Mouse (Mus musculus) liver, embryonic 15.5 days (tissue): ENCODE results near the gene Tsen15. TPM values are rescaled to one million over a fixed set of nuclear protein-coding genes. Genes with fewer than 3 reads are reported as not detected.

Source experiments
- ATAC-seq: fragments of 200-750 bp; cut with Nextera tagmentation; 2 replicates; pipeline ENCODE4 v1.8.0; 2017; ENCODE audit warnings: moderate number of reproducible peaks, mild to moderate bottlenecking, moderate library complexity; ENCODE audit not compliant: insufficient read depth
- H3K27ac ChIP-seq: fragments of 300-500 bp; sonication (generic); replicated peaks from 2 replicates; pipeline ENCODE4 v1.5.1; 2015; ENCODE audit warnings: mild to moderate bottlenecking, inconsistent platforms
- H3K27me3 ChIP-seq: fragments of 300-500 bp; sonication (generic); 2 replicates; pipeline ENCODE4 v1.6.1; 2015; ENCODE audit warnings: mild to moderate bottlenecking, inconsistent platforms
- H3K36me3 ChIP-seq: fragments of 300-500 bp; sonication (generic); replicated peaks from 2 replicates; pipeline ENCODE4 v1.6.1; 2015; ENCODE audit warnings: moderate library complexity, mild to moderate bottlenecking, inconsistent platforms
- H3K4me1 ChIP-seq: fragments of 300-500 bp; sonication (generic); replicated peaks from 2 replicates; pipeline ENCODE4 v1.6.1; 2015; ENCODE audit warnings: inconsistent platforms
- H3K4me2 ChIP-seq: fragments of 300-500 bp; sonication (generic); 2 replicates; pipeline ENCODE4 v1.6.1; 2015; ENCODE audit warnings: moderate library complexity, mild to moderate bottlenecking, inconsistent platforms
- H3K4me3 ChIP-seq: fragments of 300-500 bp; sonication (generic); replicated peaks from 2 replicates; pipeline ENCODE4 v1.5.1; 2015; ENCODE audit warnings: mild to moderate bottlenecking, inconsistent platforms
- H3K9ac ChIP-seq: fragments of 300-500 bp; sonication (generic); 2 replicates; pipeline ENCODE4 v1.6.1; 2015; ENCODE audit warnings: moderate library complexity, mild to moderate bottlenecking, inconsistent platforms
- H3K9me3 ChIP-seq: fragments of 300-500 bp; sonication (generic); replicated peaks from 2 replicates; pipeline ENCODE4 v1.6.1; 2016; ENCODE audit warnings: inconsistent platforms
- WGBS: fragments of 180-500 bp; shearing (Covaris S2); methylation state at CpG from one replicate; pipeline ENCODE4 v1.1.7; 2015; ENCODE audit warnings: mixed read lengths; ENCODE audit not compliant: insufficient replicate concordance; 5-methylcytosine and 5-hydroxymethylcytosine counted together
- polyA plus RNA-seq: library from polyadenylated mRNA; unstranded; fragments of >200 nt; fragmentation: Nextera tagmentation; extraction: Ambion mirVana; gene quantifications from 2 replicates; pipeline ENCODE4 v1.2.1, GENCODE M21; 2015

Gene Tsen15
- 21.4 and 21.7 TPM in 2 replicates for polyA plus RNA-seq

DNA sequence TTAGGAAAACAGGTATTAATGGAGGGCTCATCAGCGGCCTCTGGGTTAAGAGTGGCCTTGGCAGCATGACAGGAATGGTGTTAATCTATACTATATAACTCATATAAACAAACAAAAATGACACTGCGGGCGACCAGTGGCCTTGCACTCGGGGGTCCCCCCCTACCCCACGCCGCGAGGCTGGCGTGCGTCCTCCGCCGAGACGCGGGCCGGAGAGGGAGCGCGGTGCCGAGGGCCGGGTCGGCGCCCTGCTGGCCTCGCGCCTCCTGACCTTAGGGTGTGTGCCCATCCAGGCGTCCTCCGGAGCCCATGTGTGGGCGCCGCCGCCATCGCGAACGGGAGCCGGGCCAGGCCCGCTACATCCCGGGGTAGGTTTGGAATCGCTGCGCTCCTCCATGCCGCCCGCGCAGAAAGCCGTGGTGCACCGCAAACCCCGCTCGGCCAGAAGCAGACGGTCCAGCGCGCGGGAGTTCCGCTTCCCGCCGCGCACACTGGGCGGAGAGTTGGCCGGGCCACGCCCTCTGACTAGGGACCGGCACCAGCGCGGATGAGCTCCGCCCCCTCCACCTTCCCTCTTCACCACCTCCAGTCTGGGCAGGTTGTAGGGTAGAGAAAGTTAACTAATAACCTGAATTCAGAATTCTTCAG, at the start of gene Tsen15:
TSS of gene Tsen15 (minus strand) at position 501 of the 648 bp plus-strand sequence.
- Histone ChIP-seq H3K4me3 (peak within 1 kb of the TSS; percentile 90), H3K4me2 (peak within 1 kb of the TSS; percentile 79), H3K9me3 (no peaks in the 10 kb centered on the region), H3K27ac (peak within 1 kb of the TSS; percentile 72), H3K4me1 (peaks cover 17% of the 10 kb centered on the region), H3K9ac (peak within 1 kb of the TSS; percentile 88), H3K27me3 (no peaks in the 10 kb centered on the region; the same call in 1 of the 2 replicates), H3K36me3 (peaks cover 15% of the 10 kb centered on the region)
- WGBS = under 1% methylated on average over 57 of the region's 57 CpGs
- ATAC-seq = peak; percentile 96

- Histone ChIP-seq H3K4me1 (no peaks in the 10 kb centered on the region), H3K27me3 (no peaks in the 10 kb centered on the region), H3K36me3 (no peaks in the 10 kb centered on the region), H3K9ac (no peak overlapping the region), H3K4me3 (no peak overlapping the region), H3K9me3 (no peaks in the 10 kb centered on the region), H3K4me2 (no peak overlapping the region), H3K27ac (no peak overlapping the region)
- ATAC-seq = 0 out of 2 replicates have a peak, but pooled peaks have one; percentile 12
- WGBS = 53% methylated on average over 4 of the region's 4 CpGs
These were observed 47.7 kb upstream of the Tsen15 start for GRCm38 (mm10) chr1:152434166-152434565.

DNA sequence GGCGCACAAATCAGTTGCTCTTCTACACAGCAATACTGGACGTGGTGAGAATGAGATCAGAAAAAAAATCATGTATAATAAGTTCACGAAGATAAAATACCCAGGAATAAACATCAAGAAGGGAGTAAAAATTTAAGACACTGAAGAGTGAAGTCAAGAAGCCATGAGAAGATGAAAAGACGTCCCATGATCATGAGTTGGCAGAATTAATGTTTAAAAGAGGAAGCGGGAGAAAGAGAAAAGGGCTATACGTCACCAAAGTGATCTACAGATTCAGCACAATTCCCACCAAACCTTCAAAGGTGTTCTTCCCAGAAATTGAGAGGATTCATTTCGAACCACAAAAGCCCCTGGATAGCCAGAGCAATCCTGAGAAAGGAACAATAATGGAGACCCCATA, 43.3 kb upstream of the Tsen15 start:
- H3K9me3 ChIP-seq = no peaks in the 10 kb centered on the region
- no peaks in the 10 kb centered on the region for H3K4me1 ChIP-seq
- WGBS = 50% methylated on average over 7 of the region's 7 CpGs
- H3K4me2 ChIP-seq = no peak overlapping the region
- H3K27ac ChIP-seq = no peak overlapping the region
- H3K36me3 ChIP-seq = no peaks in the 10 kb centered on the region
- H3K9ac ChIP-seq = no peak overlapping the region
- no peaks in the 10 kb centered on the region for H3K27me3 ChIP-seq
- no peak overlapping the region for H3K4me3 ChIP-seq
- no peak for ATAC-seq

GRCm38 (mm10) chr1:152427912-152428581, 41.6 kb upstream of the Tsen15 start:
- no peak for ATAC-seq
- Histone ChIP-seq H3K27me3 (no peaks in the 10 kb centered on the region), H3K9me3 (no peaks in the 10 kb centered on the region), H3K4me1 (no peaks in the 10 kb centered on the region), H3K9ac (no peak overlapping the region), H3K4me2 (no peak overlapping the region), H3K36me3 (no peaks in the 10 kb centered on the region), H3K27ac (no peak overlapping the region), H3K4me3 (no peak overlapping the region)
- 41% methylated on average over 12 of the region's 12 CpGs for WGBS

GRCm38 (mm10) chr1:152423052-152423451, 36.6 kb upstream of the Tsen15 start:
- H3K27ac ChIP-seq = no peak overlapping the region
- ATAC-seq = no peak
- H3K27me3 ChIP-seq = no peaks in the 10 kb centered on the region
- no peaks in the 10 kb centered on the region for H3K36me3 ChIP-seq
- H3K9ac ChIP-seq = no peak overlapping the region
- H3K4me2 ChIP-seq = no peak overlapping the region
- H3K4me1 ChIP-seq = no peaks in the 10 kb centered on the region
- H3K9me3 ChIP-seq = no peaks in the 10 kb centered on the region
- WGBS = 64% methylated on average over 3 of the region's 3 CpGs
- H3K4me3 ChIP-seq = no peak overlapping the region

DNA sequence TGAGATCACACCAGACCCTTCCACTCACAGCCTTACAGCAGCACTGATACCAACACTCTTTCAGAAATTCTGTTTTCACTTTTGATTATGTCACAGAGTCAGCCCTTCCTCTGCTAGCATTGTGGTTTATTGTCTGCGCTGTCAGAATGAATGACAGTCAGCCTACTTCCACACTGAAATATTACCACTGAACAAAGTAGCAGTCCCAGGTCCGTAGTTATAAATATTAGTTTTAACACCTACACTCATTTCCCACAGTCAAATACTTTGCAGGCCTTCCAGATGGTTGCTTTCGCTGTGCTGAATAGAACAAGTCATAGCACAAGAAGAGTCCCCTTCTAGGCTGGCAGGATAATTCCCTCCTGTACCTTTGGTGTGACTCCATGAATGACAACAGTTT, 35.8 kb upstream of the Tsen15 start:
- Histone ChIP-seq H3K9me3 (no peaks in the 10 kb centered on the region), H3K9ac (no peak overlapping the region), H3K27ac (no peak overlapping the region), H3K4me1 (no peaks in the 10 kb centered on the region), H3K4me2 (no peak overlapping the region), H3K4me3 (no peak overlapping the region), H3K36me3 (no peaks in the 10 kb centered on the region), H3K27me3 (no peaks in the 10 kb centered on the region)
- 41% methylated on average over 3 of the region's 3 CpGs for WGBS
- no peak for ATAC-seq

GRCm38 (mm10) chr1:152417602-152418001, 31.1 kb upstream of the Tsen15 start:
- Histone ChIP-seq H3K36me3 (no peaks in the 10 kb centered on the region), H3K4me3 (no peak overlapping the region), H3K27me3 (no peaks in the 10 kb centered on the region), H3K4me2 (no peak overlapping the region), H3K27ac (no peak overlapping the region), H3K9ac (no peak overlapping the region), H3K9me3 (no peaks in the 10 kb centered on the region), H3K4me1 (no peaks in the 10 kb centered on the region)
- ATAC-seq = no peak
- 48% methylated on average over 5 of the region's 5 CpGs for WGBS

- ATAC-seq = no peak
- 52% methylated on average over 13 of the region's 13 CpGs for WGBS
These were observed 29.9 kb upstream of the Tsen15 start for GRCm38 (mm10) chr1:152416306-152416904.

DNA sequence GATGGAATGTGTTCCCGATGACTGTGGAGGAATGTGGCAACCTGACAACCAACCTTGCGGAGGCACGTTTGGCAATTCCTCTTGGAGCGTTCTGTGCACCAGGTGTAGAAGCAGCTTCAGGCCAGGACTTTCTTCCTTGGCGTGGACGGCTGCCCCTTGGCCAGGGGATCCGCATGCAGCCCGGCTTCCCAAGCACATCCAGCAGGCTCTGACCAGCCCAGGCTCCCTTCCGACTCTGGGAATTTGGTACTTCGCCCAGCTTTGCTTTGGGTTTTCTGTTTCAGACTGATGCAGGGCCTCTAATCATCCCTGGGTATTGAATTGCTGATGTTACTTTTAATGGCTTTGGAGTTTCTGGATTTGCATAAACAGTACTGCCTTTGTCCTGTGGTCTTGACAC, 28.0 kb upstream of the Tsen15 start:
- Histone ChIP-seq H3K27ac (no peak overlapping the region), H3K4me1 (no peaks in the 10 kb centered on the region), H3K36me3 (no peaks in the 10 kb centered on the region), H3K9ac (no peak overlapping the region), H3K4me2 (no peak overlapping the region), H3K9me3 (no peaks in the 10 kb centered on the region), H3K4me3 (no peak overlapping the region), H3K27me3 (no peaks in the 10 kb centered on the region)
- ATAC-seq = no peak
- WGBS = 74% methylated on average over 10 of the region's 10 CpGs

More at GRCm38 (mm10) chr1:152416306-152416904, 29.9 kb upstream of the Tsen15 start:
- Histone ChIP-seq H3K27ac (no peak overlapping the region), H3K4me3 (no peak overlapping the region), H3K9ac (no peak overlapping the region), H3K27me3 (no peaks in the 10 kb centered on the region), H3K4me1 (no peaks in the 10 kb centered on the region), H3K4me2 (no peak overlapping the region), H3K9me3 (no peaks in the 10 kb centered on the region), H3K36me3 (no peaks in the 10 kb centered on the region)

DNA sequence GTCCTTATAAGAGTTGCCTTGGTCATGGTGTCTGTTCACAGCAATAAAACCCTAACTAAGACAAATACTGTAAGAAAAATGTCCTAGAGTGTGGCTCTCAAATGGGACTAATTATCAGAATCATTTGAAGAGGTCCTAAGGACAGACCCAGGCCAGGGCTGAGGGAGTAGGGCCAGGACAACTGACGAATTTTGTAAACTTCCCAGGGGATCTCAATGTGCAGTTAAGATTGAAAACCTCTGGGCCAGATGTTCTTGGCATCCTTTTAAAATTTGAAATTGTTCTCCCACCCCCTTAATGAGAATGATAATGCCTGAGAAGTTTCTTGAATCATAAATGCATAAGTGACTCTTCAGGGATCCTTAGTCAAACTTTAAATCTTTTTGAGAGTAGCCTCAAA, 27.5 kb upstream of the Tsen15 start:
- H3K4me1 ChIP-seq = no peaks in the 10 kb centered on the region
- no peaks in the 10 kb centered on the region for H3K36me3 ChIP-seq
- 38% methylated on average over 1 of the region's 1 CpGs for WGBS
- no peak overlapping the region for H3K4me3 ChIP-seq
- no peak for ATAC-seq
- H3K9ac ChIP-seq = no peak overlapping the region
- no peaks in the 10 kb centered on the region for H3K27me3 ChIP-seq
- H3K27ac ChIP-seq = no peak overlapping the region
- no peaks in the 10 kb centered on the region for H3K9me3 ChIP-seq
- no peak overlapping the region for H3K4me2 ChIP-seq

GRCm38 (mm10) chr1:152413116-152413515, 26.6 kb upstream of the Tsen15 start:
- H3K4me3 ChIP-seq = no peak overlapping the region
- H3K27ac ChIP-seq = no peak overlapping the region
- no peaks in the 10 kb centered on the region for H3K27me3 ChIP-seq
- H3K9me3 ChIP-seq = no peaks in the 10 kb centered on the region
- no peaks in the 10 kb centered on the region for H3K36me3 ChIP-seq
- no peaks in the 10 kb centered on the region for H3K4me1 ChIP-seq
- H3K4me2 ChIP-seq = no peak overlapping the region
- ATAC-seq = no peak
- 66% methylated on average over 2 of the region's 2 CpGs for WGBS
- no peak overlapping the region for H3K9ac ChIP-seq
